Mouse (Mus musculus): Measurements from ENCODE around the gene Irf3.
"Not testable (repeated sequence)": the region's sequence is repeated elsewhere in the genome, so short reads cannot be mapped to it uniquely, and the experiment has no call there.

Irf3 gene

DNA sequence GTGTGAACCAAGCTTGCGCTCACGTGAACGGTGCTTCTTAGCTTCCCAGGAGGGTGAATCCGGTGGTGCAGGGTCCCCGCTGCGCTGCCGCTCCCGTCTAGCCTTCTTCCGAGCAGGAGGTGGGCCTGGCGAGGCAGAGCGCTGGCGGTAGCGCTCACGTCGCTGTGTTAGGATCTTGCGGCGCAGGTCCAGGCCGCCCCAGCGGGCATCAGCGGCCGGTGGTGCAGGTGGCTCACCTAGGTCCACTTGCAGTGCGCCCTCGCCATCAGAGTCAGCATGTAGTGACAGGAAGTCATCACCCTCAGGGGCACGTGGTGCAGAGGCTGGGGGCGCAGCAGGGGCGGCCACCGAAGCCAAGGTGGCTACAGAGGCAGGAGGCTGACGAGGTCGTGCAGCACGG is 10.4 kb downstream of the Irf3 start:
- DNase-seq (ENCODE audit: low read depth, low spot score): no peak

DNA sequence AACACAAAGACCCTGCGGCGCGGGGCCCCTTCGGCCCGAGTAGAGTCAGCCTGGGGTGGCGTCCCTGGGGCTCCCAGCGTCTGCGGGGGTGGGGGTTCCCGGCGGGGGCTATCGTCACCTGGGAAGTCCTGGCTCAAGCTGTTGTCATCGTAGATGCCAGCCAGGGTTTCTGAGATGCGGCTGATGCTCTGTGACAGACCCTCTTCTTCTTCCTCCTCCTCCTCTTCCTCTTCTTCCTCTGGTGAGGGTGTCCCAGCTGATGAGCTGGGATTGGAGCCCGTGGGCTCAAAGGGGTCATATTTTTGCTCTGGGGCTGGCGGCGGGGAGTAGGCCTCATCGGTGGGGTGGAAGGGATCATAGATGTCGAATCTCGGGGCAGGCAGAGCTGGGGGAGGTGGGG is 11.0 kb downstream of the Irf3 start:
- no peak for DNase-seq (ENCODE audit: low read depth, low spot score)

DNA sequence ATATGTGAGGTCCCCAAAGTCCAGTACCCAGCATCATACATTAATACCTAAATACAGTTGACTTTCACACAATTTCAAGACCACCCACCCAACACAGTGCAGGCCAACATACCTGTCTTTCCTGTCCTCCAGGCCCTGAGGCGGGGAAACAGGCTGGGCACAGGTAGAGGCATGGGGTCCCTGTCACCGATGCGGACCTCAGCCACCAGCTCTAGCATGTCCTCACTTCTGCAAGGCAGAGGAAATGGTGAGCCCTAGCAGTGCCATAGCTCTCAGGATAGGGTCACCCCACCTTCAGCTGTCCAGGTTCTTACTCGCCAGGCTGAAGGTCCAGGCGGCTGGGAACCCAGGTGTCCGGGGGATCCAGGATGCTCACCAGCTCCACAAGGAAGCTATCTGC is 14.6 kb downstream of the Irf3 start:
- DNase-seq (ENCODE audit: low read depth, low spot score): no peak

DNA sequence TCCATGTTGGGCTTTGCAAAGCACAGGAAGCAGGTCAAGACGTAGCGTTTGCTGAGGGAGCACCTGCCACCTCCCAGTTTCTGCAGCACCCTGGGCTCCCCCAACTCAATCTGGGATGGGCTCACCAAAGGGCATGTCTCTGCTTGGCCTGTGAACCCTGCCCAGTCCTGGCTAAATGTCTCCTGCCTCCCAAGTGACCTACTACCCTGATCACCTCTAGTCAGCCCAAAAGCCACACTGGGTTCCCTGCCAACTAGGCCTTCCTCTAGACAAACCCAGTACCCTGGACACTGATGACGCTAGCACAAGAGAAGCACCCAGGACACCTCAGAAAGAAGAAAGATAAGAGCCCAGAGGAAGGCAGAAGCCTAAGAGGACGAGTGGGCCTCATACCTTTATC is 15.4 kb downstream of the Irf3 start:
- DNase-seq (ENCODE audit: low read depth, low spot score): no peak

DNA sequence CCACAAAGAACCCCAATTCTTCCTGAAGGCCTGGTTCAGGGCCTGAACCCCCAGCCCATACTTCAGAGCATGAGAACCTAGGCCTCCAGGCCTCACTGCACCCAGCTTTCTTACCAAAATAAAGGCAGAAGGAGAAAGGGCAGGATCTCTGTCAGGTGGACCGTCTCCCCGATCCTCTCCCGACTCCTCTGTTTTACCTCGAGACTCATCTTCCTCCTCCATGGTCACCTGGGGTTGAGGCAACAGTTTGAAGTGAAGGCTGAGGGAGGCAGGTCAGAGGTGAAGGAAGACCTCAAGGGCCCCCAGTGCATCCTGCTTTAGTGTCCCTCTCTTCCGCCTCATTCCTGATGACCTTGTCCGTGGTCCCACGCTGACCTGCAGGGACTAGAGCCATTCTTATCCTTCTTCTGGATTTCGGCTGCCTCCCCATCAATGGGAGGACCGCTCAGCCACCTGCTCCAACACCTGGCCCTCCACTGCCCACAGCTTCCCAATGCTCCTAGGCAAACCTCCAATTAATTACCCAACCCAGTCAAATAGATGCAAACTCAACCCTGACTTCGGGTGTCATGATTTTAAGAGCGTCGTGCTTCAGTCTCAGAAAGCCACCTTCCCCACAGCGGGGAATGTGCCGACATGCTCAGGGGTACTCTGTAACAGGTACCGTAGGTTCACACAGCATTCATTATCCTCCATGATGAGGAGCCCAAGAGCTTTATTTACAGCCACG is 16.1 kb downstream of the Irf3 start:
- DNase-seq (ENCODE audit: low read depth, low spot score): no peak

DNA sequence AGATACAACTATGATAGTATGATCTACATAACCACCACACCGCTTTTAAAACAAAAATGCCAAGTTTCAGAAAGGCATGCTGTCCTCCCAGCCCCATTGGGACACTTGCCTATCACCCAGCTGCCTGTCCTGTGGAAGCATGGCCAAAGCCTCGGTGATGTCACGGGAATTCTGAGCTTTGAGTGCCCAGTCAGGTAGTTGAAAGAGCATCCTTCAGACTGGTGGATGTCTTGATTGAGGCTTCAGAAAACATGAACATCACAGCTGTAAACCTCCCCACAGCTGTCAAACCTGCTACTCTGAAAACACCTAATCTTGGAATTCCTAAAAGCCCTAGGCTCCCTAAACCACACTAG is 16.6 kb downstream of the Irf3 start:
- DNase-seq (ENCODE audit: low read depth, low spot score): no peak

DNA sequence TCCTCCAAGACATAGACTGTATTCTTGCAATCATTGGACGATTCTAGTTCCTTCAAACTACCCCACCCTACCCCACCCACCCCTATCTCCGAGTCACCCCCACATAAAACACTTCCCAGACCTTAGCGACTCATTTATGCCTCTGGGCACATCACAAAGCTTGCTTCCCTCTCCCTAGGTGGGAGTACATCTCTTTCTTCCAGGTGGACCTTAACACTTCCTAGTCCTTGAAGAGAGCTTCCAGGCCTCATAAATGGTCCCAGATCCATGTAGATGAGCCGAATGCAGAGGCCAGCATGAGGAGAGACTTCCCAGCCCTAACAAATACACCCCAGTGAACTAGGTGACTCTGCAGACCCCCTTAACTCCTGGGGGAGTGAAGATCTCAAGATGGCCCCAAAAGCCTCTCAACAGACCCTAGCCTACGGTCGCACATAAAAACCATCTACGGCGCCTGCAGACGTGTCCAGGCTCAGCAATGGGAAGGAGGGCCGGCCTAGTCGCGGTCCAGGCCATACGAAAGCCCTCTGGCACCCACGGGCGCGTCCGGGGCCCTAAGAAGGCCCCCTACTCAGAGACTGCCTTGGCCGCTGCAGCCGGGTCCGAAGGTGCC is 18.0 kb downstream of the Irf3 start:
- DNase-seq (ENCODE audit: low read depth, low spot score): no peak

DNA sequence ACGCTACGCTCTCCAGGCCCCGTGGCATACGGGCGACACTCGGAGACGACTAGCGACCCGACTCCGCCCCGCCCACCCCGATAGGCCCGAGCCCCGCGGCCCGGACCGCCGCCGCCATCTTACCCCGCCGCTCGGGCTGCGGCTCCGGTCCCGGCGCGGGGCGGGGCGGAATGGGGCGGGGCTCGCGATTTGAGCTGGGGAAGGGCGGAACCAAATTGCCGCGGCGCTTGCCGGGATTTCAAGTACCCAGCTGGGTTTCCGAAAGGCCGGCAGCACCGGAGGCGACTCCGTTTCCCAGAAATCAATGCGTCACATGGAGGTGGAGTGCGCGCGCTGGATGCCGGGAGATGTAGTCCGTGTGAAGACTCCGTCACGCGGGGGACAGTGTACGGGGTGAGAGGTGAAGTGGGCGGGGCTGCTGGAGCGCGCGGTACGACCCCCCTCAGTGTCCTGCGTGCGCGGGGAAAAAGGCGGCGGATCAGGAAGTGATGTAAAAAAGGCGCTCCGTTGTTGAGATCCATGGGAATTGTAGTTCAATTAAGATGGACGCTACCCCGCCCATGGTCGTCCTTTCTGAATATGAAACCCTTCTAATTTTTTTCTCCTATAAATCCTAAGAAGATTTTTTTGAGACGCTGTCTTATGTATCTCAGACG is 18.6 kb downstream of the Irf3 start, which contains the start of gene Scaf1:
Scaf1 (minus strand) TSS at position 407 of the 656 bp plus-strand sequence.
- DNase-seq (ENCODE audit: low read depth, low spot score): peak; percentile 100

DNA sequence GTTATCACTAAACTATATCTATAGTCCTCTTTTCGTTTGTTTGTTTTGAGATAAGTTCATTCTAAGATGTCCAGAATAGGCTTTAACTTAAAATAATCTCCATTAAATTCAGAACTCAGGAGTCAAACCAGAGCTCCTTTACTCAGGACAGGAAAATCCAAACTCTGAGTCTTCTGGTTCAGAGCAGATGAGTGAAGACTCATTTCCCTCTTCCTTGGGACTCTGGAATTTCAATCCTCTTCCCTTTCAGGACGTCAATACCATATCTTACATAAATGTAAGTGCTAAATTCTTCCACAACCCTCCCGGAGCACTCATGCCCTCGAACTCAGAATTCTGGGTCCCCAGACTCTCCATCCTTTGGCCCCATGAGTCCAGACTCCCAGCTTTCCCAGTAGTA is 19.3 kb downstream of the Irf3 start:
- no peak for DNase-seq (ENCODE audit: low read depth, low spot score)

DNA sequence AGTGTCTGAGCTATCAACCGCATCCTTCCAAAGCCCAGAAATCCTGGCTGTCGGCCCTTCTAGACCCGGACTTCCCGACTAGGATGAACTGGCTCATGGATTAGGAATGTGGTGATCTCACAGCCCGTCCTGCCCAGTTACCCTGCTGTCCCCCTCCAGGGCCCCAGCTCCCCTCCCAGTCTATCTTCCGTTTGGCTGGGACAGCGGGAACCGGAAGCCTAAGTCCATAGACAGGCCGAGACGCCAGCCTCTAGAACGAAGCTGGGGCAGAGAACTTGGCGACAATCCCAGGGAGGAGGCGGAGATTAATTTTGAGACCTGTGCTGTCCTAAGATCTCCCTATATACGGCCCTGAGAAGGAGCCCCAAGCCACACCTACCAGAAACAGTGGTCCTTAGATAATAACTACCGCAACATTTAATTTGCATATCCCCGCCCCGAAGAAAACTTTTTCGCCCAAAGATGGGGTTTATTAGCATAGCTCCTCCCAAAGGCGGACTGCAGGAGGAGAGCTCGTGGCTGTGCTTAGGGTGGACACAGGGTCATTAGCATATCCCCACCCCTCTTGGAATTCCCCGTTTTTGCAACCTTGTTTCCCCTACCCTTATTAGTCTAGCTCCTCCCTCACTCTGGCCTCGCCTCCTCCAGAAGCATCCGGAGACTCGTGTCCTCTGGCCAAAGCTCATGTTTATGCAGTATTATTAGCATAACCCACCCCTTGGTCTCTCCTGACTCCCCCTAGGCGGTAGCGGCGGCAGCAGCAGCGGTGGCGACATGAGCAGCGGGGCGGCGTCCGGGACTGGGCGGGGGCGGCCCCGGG is 20.0 kb downstream of the Irf3 start, which contains the start of gene Rras:
Rras (plus strand) TSS at position 720 of the 820 bp plus-strand sequence.
- DNase-seq (ENCODE audit: low read depth, low spot score): peak; percentile 99

DNA sequence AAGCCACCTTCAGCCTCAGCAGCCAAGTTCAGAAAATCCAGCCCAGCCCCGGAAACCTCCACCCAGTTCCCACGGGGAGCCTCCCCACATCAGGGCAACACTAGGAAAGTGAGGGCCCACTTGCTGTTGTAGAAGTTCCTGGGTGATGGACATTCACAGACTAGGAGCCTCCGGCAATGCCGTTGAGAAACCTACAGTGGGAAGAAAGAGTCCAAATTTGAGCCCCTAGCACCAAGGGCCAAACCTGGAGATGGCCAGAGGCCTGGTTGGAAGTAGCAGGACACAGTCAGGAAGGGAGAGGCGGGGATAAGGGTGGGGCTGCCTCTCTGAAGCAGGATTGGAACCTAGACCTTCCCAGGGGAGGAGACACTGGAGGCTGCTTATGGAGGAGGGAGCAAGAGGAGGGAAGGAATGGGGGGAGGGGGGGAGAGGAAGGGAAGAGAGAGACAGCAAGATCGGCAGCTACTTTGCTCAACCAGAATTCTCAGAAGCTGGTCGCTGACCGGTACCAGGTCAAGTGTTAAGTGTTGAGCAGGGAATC is 21.7 kb downstream of the Irf3 start:
- peak; percentile 74 for DNase-seq (ENCODE audit: low read depth, low spot score)

DNA sequence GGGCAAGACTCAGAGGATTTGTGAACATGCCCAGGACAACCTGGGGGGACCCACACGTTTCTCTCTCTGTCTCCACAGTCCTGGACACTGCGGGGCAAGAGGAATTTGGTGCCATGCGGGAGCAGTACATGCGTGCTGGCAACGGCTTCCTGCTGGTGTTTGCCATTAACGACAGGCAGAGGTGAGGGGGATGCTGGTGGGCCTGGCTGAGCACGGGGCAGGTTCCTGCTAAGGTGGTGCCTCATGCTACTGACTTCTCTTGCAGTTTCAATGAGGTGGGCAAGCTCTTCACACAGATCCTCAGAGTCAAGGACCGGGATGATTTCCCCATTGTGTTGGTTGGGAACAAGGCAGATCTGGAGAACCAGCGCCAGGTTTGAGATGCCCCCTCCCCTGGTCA is 22.8 kb downstream of the Irf3 start:
- DNase-seq (ENCODE audit: low read depth, low spot score): no peak

DNA sequence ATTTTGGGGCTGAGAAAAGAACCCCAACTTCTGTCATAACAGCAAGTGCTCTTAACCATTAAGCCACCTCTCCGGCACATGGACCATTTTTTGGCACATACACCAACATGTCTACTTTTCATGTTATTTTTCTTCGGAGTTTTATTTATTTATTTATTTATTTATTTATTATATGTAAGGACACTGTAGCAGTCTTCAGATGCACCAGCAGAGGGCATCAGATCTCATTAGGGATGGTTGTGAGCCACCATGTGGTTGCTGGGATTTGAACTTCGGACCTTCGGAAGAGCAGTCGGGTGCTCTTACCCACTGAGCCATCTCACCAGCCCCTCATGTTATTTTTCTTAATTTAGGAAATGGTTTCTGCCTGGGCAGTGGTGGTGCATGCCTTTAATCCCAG is 26.3 kb downstream of the Irf3 start:
- not testable (repeated sequence) for DNase-seq (ENCODE audit: low read depth, low spot score)

DNA sequence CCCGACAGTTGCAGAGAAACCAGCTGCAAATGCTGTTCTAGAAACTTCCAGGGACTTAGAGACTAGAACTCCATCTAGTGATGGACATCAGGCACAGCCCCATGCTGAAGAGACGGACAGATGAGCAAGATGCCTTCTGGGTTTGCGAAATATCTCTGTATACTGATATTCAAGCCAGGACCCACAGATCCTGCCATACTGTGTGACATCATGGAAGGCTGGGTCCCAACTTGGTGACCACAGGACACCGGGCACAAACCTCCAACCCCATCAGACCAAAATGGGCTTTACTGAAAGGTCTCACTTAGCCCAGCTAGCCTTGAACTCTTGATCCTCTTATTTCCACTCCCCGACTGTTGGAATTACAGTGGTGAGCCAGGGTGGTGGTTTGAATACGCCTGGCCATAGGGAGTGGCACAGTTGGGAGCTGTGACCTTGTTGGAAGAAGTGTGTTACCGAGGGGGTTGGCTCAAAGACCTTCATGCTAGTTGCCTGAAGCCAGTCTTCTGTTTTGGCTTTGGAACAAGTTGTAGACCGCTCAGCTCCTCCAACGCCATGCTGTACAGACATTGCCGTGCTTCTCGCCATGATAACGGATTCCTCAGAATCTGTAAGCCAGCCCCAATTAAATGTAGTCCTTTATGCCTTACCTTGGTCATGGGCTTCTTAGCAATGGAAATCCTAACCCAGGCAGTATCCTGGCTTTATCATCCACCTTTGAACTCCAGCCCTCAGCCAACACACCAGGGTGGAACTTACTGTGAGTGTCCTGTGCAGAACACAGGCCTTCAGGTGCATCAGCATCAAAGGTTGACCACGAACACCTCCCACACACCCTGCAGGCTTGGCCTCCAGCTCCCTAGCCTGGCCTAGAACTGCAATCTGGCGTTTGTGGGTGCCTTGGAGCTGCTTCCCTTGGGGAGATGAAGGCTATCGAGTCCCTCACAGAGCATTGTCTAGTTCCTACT is 27.1 kb downstream of the Irf3 start:
- DNase-seq (ENCODE audit: low read depth, low spot score): peak; percentile 76

DNA sequence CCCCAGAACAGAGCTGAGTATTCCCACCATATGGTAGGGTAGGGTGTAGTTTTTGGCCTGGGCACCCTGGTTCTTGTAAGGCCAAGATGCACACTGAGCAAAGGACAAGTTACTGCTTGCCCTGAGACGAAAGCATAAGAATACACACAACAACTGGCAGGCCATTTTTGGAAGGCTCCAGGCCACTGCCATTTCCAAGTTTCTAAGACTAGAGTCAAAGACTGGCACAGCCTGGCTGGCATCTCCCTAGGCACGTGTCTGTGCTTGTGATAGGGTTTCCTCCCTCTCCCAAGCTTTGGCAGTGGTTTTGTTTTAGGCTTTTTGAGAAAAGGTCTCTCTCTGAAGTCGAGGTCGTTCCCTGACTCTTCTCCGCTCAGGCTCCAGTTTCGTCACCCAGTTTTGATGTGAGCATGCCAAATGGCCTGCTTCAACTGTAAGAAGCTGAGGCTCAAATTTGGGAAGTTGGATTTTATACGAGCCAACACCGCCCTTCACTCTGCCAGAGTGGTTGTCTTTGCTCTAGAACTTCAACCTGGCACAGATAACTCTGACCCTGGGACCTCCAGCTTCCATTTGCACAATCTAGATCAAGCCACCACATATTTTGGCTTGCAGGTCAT is 28.3 kb downstream of the Irf3 start:
- no peak for DNase-seq (ENCODE audit: low read depth, low spot score)

DNA sequence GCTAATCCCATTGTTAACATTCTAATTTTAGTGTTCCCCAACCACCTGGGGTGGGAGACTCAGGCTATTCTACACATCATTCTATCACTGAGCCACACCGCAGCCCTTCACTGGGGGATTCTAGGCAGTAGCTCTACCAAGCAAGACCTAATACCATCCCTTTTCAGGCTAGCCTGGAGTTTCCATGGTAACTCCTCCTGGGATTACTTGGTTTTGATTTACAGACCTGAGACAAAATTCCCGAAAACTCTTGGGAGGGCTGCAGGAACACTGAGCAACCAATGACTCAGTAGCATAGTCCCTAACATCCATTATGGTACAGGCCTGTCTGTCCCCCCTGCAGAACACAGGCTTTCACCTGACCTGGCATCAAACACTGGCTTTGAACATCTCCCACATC is 28.8 kb downstream of the Irf3 start:
- no peak for DNase-seq (ENCODE audit: low read depth, low spot score)

DNA sequence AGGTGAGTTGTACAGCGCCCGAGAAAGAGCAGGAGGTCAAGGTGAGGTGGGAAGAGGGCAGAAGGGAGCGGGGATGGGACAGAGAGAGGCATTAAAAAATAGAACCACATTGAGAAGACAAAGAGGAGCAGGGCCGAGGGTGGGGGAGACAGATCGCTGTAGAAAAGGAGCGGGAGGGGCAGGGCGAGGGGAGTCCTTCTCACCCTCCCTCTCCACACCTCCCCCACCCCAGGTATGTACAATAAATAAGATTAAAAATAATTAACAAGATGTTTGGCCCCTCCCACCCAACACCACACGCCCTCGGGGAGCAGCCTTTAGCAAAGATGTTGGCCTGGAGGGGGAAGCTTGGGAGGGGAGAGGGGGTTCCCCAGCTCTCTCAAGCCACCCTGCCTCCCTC is 30.3 kb downstream of the Irf3 start:
- no peak for DNase-seq (ENCODE audit: low read depth, low spot score)

DNA sequence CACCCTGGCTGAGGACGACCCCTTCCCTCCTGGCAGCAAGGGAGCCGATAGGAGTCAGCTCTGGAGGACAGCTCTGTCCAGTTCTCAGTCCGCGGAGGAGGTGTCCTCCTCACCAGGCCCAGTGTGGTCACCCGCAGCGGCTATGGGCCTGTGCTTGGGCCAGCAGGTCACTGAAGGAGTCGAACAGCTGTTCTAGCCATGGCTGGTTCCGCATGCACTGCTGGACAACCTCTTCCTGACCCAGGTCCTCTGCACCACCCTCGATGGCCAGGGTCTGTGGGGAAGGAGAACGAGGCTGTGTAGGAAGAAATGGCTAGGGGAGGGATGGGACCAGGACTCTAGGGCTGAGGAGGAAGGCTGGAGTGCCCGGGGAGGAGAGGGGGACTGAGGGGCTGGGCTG is 30.9 kb downstream of the Irf3 start:
- no peak for DNase-seq (ENCODE audit: low read depth, low spot score)

DNA sequence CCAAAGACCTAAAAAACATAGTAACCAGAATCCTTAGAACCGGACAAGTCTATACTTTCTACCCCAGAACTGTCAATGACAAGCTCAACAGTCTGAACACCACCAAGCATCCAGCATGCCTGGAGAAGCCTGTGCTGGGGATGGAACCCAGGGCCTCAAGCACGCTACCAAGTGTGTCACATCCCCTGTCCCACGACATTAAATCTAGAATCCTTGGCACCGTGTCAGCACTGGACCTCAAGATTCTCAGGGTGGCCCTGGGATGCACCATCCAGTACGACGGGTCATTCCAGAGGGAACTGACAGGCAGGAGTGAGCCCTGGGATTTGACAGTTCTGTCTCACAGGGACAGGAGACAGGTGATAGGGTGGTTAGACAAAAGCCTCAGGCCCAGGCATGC is 32.5 kb downstream of the Irf3 start:
- no peak for DNase-seq (ENCODE audit: low read depth, low spot score)

DNA sequence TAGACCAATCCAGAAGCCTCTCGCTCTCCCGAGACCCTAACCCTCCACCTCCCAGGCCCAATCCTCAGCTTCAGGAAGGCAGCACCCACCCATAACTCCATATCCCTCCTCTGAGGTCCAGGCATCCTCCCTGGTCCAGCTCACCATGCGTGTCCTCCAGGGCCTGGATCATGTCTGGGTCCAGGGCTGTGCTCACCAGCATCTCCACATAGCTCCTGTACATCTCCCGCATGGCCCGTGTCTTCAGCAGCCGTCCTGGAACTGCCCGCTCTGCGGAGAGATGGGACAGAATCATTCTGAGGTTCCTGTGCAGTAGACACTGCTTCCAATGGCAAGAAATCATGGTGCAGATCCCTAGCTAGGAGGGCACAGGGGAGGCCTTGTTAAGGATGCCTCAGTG is 33.4 kb downstream of the Irf3 start:
- DNase-seq (ENCODE audit: low read depth, low spot score): no peak

All from ES-CJ7 (cell line).